24 mouse cellular contexts compared by ENCODE assay signal in the genomic region with DNA sequence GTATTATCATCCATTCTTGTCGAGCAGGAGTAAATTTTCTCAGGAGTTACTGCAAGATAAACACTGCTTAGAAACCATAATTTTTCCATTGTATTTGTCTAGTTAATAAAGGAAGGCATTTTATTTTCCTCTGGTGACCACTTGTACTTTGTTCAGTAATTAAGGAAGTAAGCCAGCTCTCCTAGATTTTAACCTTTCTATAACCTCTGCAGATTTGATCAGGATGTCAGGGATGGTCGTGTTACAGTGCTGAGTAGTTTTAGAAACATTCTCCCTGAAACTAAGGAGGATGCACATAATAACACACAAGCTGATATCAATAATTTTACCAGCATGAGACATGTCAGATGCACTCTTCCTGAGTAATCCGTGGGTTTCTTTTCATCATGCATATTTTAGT.
"Had no signal": no experiment of that assay in that cellular context is flagged by ENCODE, and none has a peak within 500 bp of the region (broad histone marks: within the 10 kb centered on the region; RNA-seq: fewer than 3 reads in every experiment).

No protein-coding gene starts in this region.

- H3K4me1 ChIP-seq: heart, embryonic 10.5 days; heart, embryonic 15.5 days; hindbrain, embryonic 15.5 days; limb, embryonic 10.5 days; limb, embryonic 12.5 days; liver, embryonic 13.5 days had no signal

- H3K4me3 ChIP-seq: heart, adult 2 months; heart, embryonic 10.5 days; heart, embryonic 13.5 days; heart, embryonic 15.5 days; hindbrain, embryonic 13.5 days; hindbrain, embryonic 15.5 days; layer of hippocampus, adult 2 months; left cerebral cortex, adult 2 months; limb, embryonic 10.5 days; limb, embryonic 12.5 days; liver, embryonic 13.5 days had no signal

- H3K27ac ChIP-seq: heart, adult 2 months; heart, embryonic 10.5 days; heart, embryonic 13.5 days; heart, embryonic 15.5 days; hindbrain, embryonic 13.5 days; hindbrain, embryonic 15.5 days; hindbrain, postnatal 0 days; layer of hippocampus, adult 2 months; limb, embryonic 10.5 days; limb, embryonic 12.5 days; liver, embryonic 13.5 days had no signal

- H3K4me2 ChIP-seq: heart, embryonic 13.5 days; heart, embryonic 15.5 days; hindbrain, embryonic 13.5 days; limb, embryonic 12.5 days; liver, embryonic 11.5 days; liver, embryonic 13.5 days had no signal

- H3K27me3 ChIP-seq: heart, embryonic 13.5 days; heart, embryonic 15.5 days; hindbrain, embryonic 13.5 days; hindbrain, embryonic 15.5 days; limb, embryonic 12.5 days; liver, embryonic 13.5 days had no signal

- H3K9me3 ChIP-seq: heart, embryonic 10.5 days; heart, embryonic 13.5 days; heart, embryonic 15.5 days; hindbrain, embryonic 13.5 days; hindbrain, embryonic 15.5 days; limb, embryonic 10.5 days; limb, embryonic 12.5 days; liver, embryonic 13.5 days had no signal

- H3K9ac ChIP-seq: forebrain, postnatal 0 days; heart, embryonic 13.5 days; heart, embryonic 15.5 days; hindbrain, embryonic 13.5 days; hindbrain, embryonic 15.5 days; limb, embryonic 12.5 days; liver, embryonic 13.5 days had no signal

- ATAC-seq: hindbrain, postnatal 0 days had no signal

- H3K36me3 ChIP-seq: heart, embryonic 10.5 days; heart, embryonic 13.5 days; heart, embryonic 15.5 days; hindbrain, embryonic 13.5 days; hindbrain, embryonic 15.5 days; limb, embryonic 10.5 days; limb, embryonic 12.5 days; liver, embryonic 13.5 days had no signal

- DNase-seq: gastrocnemius, postnatal 14 days; gastrocnemius, postnatal 36 days; heart, adult 11 months; heart, adult 2 months; heart, postnatal 14 days; heart, postnatal 36 days; kidney, adult 8-10 months; kidney, postnatal 10 days; kidney, postnatal 25 days; kidney, postnatal 4 days; liver; liver, embryonic 13.5 days had no signal
